Mouse (Mus musculus): Measurements from ENCODE around the gene Foxp1. TPM values are rescaled to one million over a fixed set of nuclear protein-coding genes. Genes with fewer than 3 reads are reported as not detected.

The Foxp1 gene
- total and polyA plus RNA-seq, 3 experiments, result 16.1 to 42.0 TPM; not detected in 1

DNA sequence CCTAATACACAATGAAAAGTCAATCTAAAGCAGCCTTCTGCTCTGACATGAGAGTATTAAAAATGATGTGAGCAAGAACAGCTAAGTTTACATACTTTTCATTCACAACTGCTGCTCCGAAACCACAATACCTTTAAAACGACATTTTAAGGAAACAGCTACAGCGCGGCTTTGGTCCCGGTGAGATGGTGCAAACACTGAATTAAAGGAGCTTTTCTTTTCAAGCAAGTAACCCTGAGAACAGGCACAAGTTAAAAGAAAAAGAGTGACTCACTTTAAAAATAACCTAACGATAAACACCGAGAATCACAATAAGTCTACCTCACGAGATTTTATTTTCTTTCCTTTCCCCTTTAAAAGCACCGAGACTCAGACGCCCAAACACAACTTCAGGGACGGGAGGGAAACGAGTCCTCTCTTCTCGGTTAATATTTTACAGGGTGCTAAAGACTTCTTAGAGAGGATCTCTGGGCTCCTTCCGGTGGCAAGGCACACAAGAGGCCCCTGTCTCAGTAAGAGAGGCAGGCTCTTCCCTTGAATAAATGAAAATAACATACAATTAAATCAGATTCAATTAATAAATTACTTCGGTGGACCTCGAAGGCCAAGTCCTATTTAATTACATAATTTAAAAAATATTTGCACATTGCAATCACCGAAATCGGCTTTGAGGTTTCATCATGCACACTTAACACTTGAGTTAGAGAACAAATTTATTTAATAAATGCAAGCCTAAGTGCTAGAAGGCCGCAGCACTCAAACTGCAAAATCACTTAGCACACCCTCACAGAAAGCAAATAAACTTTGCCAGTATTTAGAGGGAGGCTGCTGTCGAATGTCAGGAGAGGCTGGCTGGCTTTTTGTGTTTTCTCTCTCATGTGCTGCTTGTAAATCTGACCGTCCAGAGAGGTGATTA, 246.9 kb downstream of the Foxp1 start:
- TF ChIP-seq RAD21 (IDR thresholded peaks at IDR 0.05; ENCODE audit: low read depth, low read length) (no peak), EP300 (IDR thresholded peaks at IDR 0.05; ENCODE audit: low read depth in 1 of 2, low read length in 2 of 2) (no peak), MAZ (IDR thresholded peaks at IDR 0.05; ENCODE audit: low read depth, low read length) (no peak), POLR2AphosphoS5 (IDR thresholded peaks at IDR 0.05; ENCODE audit: borderline replicate concordance, low read depth, low read length) (no peak), MXI1 (IDR thresholded peaks at IDR 0.05; ENCODE audit: low read depth, low read length) (no peak), UBTF (IDR thresholded peaks at IDR 0.05; ENCODE audit: borderline replicate concordance, insufficient read depth, low read depth, low read length) (no peak), CHD1 (IDR thresholded peaks at IDR 0.05; ENCODE audit: low read depth, low read length) (no peak), USF1 (IDR thresholded peaks at IDR 0.05; ENCODE audit: low read depth, low read length) (no peak), NELFE (IDR thresholded peaks at IDR 0.05; ENCODE audit: low read depth, low read length) (no peak), TCF12 (IDR thresholded peaks at IDR 0.05; ENCODE audit: low read depth, low read length) (no peak), RCOR1 (IDR thresholded peaks at IDR 0.05; ENCODE audit: low read depth, low read length) (no peak), JUND (IDR thresholded peaks at IDR 0.05; ENCODE audit: low read depth, low read length) (no peak), MYB (IDR thresholded peaks at IDR 0.05; ENCODE audit: low read depth, low read length) (no peak)
- no peak for DNase-seq (ENCODE audit: low read depth, low spot score)
- H3K27ac ChIP-seq (ENCODE audit: control insufficient read depth, low read depth, low read length), result no peak overlapping the region

DNA sequence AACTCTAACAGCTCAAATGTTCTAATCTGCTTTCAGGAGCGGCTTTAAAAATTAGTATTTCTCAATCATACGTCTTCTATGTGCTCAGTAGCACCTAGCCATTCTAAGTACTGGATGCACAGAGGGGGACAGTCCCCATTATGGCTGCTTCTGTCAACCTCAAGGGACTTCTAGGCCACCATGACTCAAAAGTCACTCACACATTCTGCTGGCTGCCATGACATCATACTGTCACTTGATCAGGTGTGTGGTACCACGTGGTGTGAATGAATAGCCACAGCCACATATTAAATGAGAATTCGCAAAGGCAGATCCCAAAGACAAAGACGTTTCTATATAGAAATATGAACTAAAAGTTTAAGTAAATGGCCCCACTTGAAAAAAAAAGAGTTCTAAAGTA, 247.9 kb downstream of the Foxp1 start:
- no peaks in the 10 kb centered on the region for H3K36me3 ChIP-seq (ENCODE audit: control insufficient read depth in 1 of 2, insufficient read depth in 2 of 2, low read length in 2 of 2)
- H3K9me3 ChIP-seq (replicated peaks; ENCODE audit: insufficient read depth, low read length), result no peaks in the 10 kb centered on the region
- no peaks in the 10 kb centered on the region for H3K4me1 ChIP-seq (ENCODE audit: control insufficient read depth in 1 of 2, insufficient read depth in 2 of 2, low read length in 2 of 2)
- no peaks in the 10 kb centered on the region for H3K27me3 ChIP-seq (ENCODE audit: control insufficient read depth in 1 of 2, insufficient read depth in 2 of 2, low read length in 2 of 2)
- no peaks in the 10 kb centered on the region for H3K79me2 ChIP-seq (ENCODE audit: control insufficient read depth, insufficient read depth, low read length, poor library complexity)
- TF ChIP-seq MAX (IDR thresholded peaks at IDR 0.05; ENCODE audit: low read length) (no peak), ELF1 (IDR thresholded peaks at IDR 0.05; ENCODE audit: low read depth, low read length) (no peak), MAFK (IDR thresholded peaks at IDR 0.05; ENCODE audit: borderline replicate concordance, low read depth, low read length) (no peak), TAL1 (IDR thresholded peaks at IDR 0.05; ENCODE audit: low read length) (no peak), RCOR1 (IDR thresholded peaks at IDR 0.05; ENCODE audit: low read depth, low read length) (no peak), MYC (IDR thresholded peaks at IDR 0.05; ENCODE audit: low read depth, low read length) (no peak), HCFC1 (IDR thresholded peaks at IDR 0.05; ENCODE audit: low read depth, low read length) (no peak), UBTF (IDR thresholded peaks at IDR 0.05; ENCODE audit: borderline replicate concordance, insufficient read depth, low read depth, low read length) (no peak), ZKSCAN1 (IDR thresholded peaks at IDR 0.05; ENCODE audit: low read depth, low read length) (no peak), POLR2AphosphoS5 (IDR thresholded peaks at IDR 0.05; ENCODE audit: borderline replicate concordance, low read depth, low read length) (no peak), GATA1 (IDR thresholded peaks at IDR 0.05; ENCODE audit: low read depth, low read length) (no peak)
- H3K27ac ChIP-seq (ENCODE audit: control insufficient read depth, low read depth, low read length), result no peak overlapping the region
- no peak overlapping the region for H3K4me3 ChIP-seq (ENCODE audit: control insufficient read depth in 1 of 2, insufficient read depth in 1 of 2, low read depth in 2 of 2, low read length in 2 of 2)
- H3K9ac ChIP-seq (ENCODE audit: control insufficient read depth, low read depth, low read length, poor library complexity, severe bottlenecking), result no peak overlapping the region
- DNase-seq (ENCODE audit: low read depth, low spot score), result no peak

More for the DNA sequence above, 246.9 kb downstream of the Foxp1 start:
- Histone ChIP-seq H3K36me3 (ENCODE audit: control insufficient read depth in 1 of 2, insufficient read depth in 2 of 2, low read length in 2 of 2) (no peaks in the 10 kb centered on the region), H3K9ac (ENCODE audit: control insufficient read depth, low read depth, low read length, poor library complexity, severe bottlenecking) (no peak overlapping the region), H3K27me3 (ENCODE audit: control insufficient read depth in 1 of 2, insufficient read depth in 2 of 2, low read length in 2 of 2) (no peaks in the 10 kb centered on the region), H3K79me2 (ENCODE audit: control insufficient read depth, insufficient read depth, low read length, poor library complexity) (no peaks in the 10 kb centered on the region), H3K4me3 (ENCODE audit: control insufficient read depth in 1 of 2, insufficient read depth in 1 of 2, low read depth in 2 of 2, low read length in 2 of 2) (no peak overlapping the region), H3K9me3 (replicated peaks; ENCODE audit: insufficient read depth, low read length) (no peaks in the 10 kb centered on the region), H3K4me1 (ENCODE audit: control insufficient read depth in 1 of 2, insufficient read depth in 2 of 2, low read length in 2 of 2) (no peaks in the 10 kb centered on the region)

All from MEL (cell line).